Mouse (Mus musculus): ENCODE data around the gene Magi1. TPM values are rescaled to one million over a fixed set of nuclear protein-coding genes. Genes with fewer than 3 reads are reported as not detected.
"Not testable (repeated sequence)": the region's sequence is repeated elsewhere in the genome, so short reads cannot be mapped to it uniquely, and the experiment has no call there.

The Magi1 gene
- polyA plus RNA-seq, 1 experiment from 2014 or later, result 19.9 TPM

DNA sequence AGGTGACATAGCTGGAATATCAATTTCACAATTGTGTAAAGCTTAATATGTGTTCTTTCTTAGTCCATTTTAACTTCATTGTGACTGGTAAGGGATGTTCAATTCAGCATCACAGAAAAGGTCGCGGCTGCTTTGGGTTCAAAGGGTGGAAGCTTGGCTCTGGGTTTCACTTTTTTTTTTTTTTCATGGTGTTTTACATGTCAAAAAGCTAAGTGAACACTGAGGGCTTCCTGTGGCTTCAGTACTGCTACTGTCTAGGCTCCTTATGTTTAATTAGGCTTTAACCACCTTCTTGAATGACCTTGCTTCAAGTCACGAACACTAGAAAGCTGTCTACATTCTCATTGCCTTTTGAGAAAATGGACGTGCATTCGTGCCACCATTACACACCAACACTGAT lies 579.4 kb downstream of the Magi1 start:
- Histone ChIP-seq H3K36me3 (peaks cover 9% of the 10 kb centered on the region; the same call in 1 of the 2 replicates), H3K4me1 (no peaks in the 10 kb centered on the region), H3K27me3 (no peaks in the 10 kb centered on the region), H3K4me3 (no peak overlapping the region), H3K4me2 (replicated peaks) (no peak overlapping the region), H3K9ac (no peak overlapping the region), H3K9me3 (no peaks in the 10 kb centered on the region), H3K27ac (no peak overlapping the region)
- WGBS, result 82% methylated on average over 5 of the region's 5 CpGs
- no peak for ATAC-seq (ENCODE audit: insufficient number of reproducible peaks, insufficient read depth, low FRiP score, low TSS enrichment)

DNA sequence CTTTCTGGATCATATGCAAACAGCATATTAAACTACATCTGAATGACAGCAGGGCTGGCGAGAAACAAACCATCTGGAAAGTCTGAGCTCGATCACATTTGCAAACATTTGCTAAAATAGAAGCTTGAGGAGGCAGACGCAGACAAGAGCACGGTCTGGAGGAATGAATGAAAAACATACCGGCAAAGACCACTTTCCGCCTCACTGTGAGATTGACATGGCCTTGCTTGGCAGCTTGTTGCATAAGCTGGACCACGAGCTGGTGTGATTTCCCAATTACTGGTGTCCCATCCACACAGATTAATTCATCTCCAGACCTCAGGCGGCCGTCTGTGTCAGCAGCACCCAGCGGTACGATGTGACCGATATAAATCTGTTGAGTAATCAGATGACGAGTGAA lies 584.3 kb downstream of the Magi1 start:
- H3K9ac ChIP-seq, result no peak overlapping the region
- H3K4me3 ChIP-seq, result no peak overlapping the region
- H3K4me2 ChIP-seq (replicated peaks), result no peak overlapping the region
- no peaks in the 10 kb centered on the region for H3K27me3 ChIP-seq
- 0 out of 2 replicates have a peak, but pooled peaks cover 3% of the 10 kb centered on the region for H3K4me1 ChIP-seq
- WGBS, result 82% methylated on average over 13 of the region's 13 CpGs
- ATAC-seq (ENCODE audit: insufficient number of reproducible peaks, insufficient read depth, low FRiP score, low TSS enrichment), result no peak
- peaks cover 21% of the 10 kb centered on the region for H3K36me3 ChIP-seq
- H3K27ac ChIP-seq, result no peak overlapping the region
- H3K9me3 ChIP-seq, result no peaks in the 10 kb centered on the region

DNA sequence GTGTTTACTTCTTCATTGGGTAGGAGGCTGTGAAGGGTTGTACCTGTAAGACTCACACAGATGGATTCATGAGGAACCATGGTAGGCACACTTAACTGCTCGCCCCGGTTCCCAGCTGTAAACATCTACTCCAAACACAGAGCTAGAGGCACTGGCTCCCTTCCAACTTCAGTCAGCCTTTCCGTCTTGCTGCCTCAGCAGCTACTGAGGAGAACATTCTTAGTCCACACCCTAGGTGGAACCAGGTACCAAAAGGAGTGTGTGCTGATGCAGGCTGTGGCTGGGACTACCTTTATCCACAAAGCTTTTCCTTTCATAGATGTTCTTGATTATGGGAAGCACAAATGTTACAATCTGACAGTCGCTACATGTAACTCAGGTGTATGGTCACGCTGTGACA lies 585.8 kb downstream of the Magi1 start:
- H3K9ac ChIP-seq, result no peak overlapping the region
- no peak overlapping the region for H3K4me3 ChIP-seq
- no peak overlapping the region for H3K4me2 ChIP-seq (replicated peaks)
- 0 out of 2 replicates have a peak overlapping the region, but pooled peaks have one; percentile 14 for H3K27ac ChIP-seq
- ATAC-seq (ENCODE audit: insufficient number of reproducible peaks, insufficient read depth, low FRiP score, low TSS enrichment), result no peak
- no peaks in the 10 kb centered on the region for H3K27me3 ChIP-seq
- no peaks in the 10 kb centered on the region for H3K9me3 ChIP-seq
- WGBS, result 82% methylated on average over 5 of the region's 5 CpGs
- H3K4me1 ChIP-seq, result 0 out of 2 replicates have a peak, but pooled peaks cover 3% of the 10 kb centered on the region
- H3K36me3 ChIP-seq, result peaks cover 21% of the 10 kb centered on the region

GRCm38 (mm10) chr6:93678766-93679165 lies 605.0 kb downstream of the Magi1 start:
- Histone ChIP-seq H3K36me3 (peaks cover 34% of the 10 kb centered on the region), H3K9ac (no peak overlapping the region), H3K9me3 (no peaks in the 10 kb centered on the region), H3K4me2 (replicated peaks) (no peak overlapping the region), H3K4me3 (no peak overlapping the region), H3K27me3 (no peaks in the 10 kb centered on the region), H3K27ac (no peak overlapping the region), H3K4me1 (no peaks in the 10 kb centered on the region)
- ATAC-seq (ENCODE audit: insufficient number of reproducible peaks, insufficient read depth, low FRiP score, low TSS enrichment), result no peak
- WGBS, result 72% methylated on average over 17 of the region's 17 CpGs

DNA sequence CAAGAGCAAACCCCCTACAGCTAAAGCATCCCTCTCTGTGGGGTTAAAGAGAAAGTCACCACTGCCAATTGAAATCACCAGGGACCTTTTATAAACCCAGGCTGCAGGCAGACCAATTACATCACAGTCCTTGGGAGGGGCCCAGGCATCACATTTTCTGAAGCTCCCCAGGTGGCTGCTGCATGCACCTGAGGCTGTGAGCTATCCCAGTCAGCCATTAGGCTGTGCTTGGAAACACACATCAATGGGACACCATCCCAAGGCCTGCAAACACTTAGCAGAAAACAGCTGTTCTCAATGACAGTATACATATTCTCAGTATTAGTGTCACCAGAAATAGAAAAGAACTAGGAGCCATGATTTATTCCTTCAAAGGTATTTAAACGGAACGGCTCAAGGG lies 617.0 kb downstream of the Magi1 start:
- H3K27me3 ChIP-seq, result no peaks in the 10 kb centered on the region
- no peaks in the 10 kb centered on the region for H3K36me3 ChIP-seq
- WGBS, result 24% methylated on average over 2 of the region's 2 CpGs
- no peaks in the 10 kb centered on the region for H3K9me3 ChIP-seq
- H3K4me2 ChIP-seq (replicated peaks), result no peak overlapping the region
- 0 out of 2 replicates have a peak, but pooled peaks have one; percentile 22 for ATAC-seq (ENCODE audit: insufficient number of reproducible peaks, insufficient read depth, low FRiP score, low TSS enrichment)
- no peak overlapping the region for H3K4me3 ChIP-seq
- H3K4me1 ChIP-seq, result peaks cover 11% of the 10 kb centered on the region
- H3K9ac ChIP-seq, result no peak overlapping the region
- H3K27ac ChIP-seq, result no peak overlapping the region

- H3K4me1 ChIP-seq, result peaks cover 11% of the 10 kb centered on the region
- WGBS, result 82% methylated on average over 12 of the region's 12 CpGs
- H3K27ac ChIP-seq, result 0 out of 2 replicates have a peak overlapping the region, but pooled peaks have one; percentile 1
- no peaks in the 10 kb centered on the region for H3K36me3 ChIP-seq
- H3K4me3 ChIP-seq, result no peak overlapping the region
- no peaks in the 10 kb centered on the region for H3K27me3 ChIP-seq
- ATAC-seq (ENCODE audit: insufficient number of reproducible peaks, insufficient read depth, low FRiP score, low TSS enrichment), result no peak
- no peak overlapping the region for H3K4me2 ChIP-seq (replicated peaks)
- H3K9ac ChIP-seq, result no peak overlapping the region
- H3K9me3 ChIP-seq, result no peaks in the 10 kb centered on the region
Observed at GRCm38 (mm10) chr6:93665056-93665805, 618.5 kb downstream of the Magi1 start.

- peaks cover 3% of the 10 kb centered on the region; the same call in 1 of the 2 replicates for H3K4me1 ChIP-seq
- H3K27ac ChIP-seq, result no peak overlapping the region
- 66% methylated on average over 1 of the region's 1 CpGs for WGBS
- H3K9me3 ChIP-seq, result no peaks in the 10 kb centered on the region
- no peak overlapping the region for H3K4me2 ChIP-seq (replicated peaks)
- no peaks in the 10 kb centered on the region for H3K27me3 ChIP-seq
- H3K9ac ChIP-seq, result no peak overlapping the region
- H3K36me3 ChIP-seq, result no peaks in the 10 kb centered on the region
- ATAC-seq (ENCODE audit: insufficient number of reproducible peaks, insufficient read depth, low FRiP score, low TSS enrichment), result no peak
- no peak overlapping the region for H3K4me3 ChIP-seq
Observed at GRCm38 (mm10) chr6:93661139-93661538, 622.6 kb downstream of the Magi1 start.

GRCm38 (mm10) chr6:93659534-93659933 lies 624.2 kb downstream of the Magi1 start:
- Histone ChIP-seq H3K4me2 (replicated peaks) (no peak overlapping the region), H3K4me1 (no peaks in the 10 kb centered on the region), H3K9ac (no peak overlapping the region), H3K36me3 (no peaks in the 10 kb centered on the region), H3K27me3 (no peaks in the 10 kb centered on the region), H3K4me3 (no peak overlapping the region), H3K9me3 (no peaks in the 10 kb centered on the region), H3K27ac (no peak overlapping the region)
- 59% methylated on average over 8 of the region's 8 CpGs for WGBS
- no peak for ATAC-seq (ENCODE audit: insufficient number of reproducible peaks, insufficient read depth, low FRiP score, low TSS enrichment)

DNA sequence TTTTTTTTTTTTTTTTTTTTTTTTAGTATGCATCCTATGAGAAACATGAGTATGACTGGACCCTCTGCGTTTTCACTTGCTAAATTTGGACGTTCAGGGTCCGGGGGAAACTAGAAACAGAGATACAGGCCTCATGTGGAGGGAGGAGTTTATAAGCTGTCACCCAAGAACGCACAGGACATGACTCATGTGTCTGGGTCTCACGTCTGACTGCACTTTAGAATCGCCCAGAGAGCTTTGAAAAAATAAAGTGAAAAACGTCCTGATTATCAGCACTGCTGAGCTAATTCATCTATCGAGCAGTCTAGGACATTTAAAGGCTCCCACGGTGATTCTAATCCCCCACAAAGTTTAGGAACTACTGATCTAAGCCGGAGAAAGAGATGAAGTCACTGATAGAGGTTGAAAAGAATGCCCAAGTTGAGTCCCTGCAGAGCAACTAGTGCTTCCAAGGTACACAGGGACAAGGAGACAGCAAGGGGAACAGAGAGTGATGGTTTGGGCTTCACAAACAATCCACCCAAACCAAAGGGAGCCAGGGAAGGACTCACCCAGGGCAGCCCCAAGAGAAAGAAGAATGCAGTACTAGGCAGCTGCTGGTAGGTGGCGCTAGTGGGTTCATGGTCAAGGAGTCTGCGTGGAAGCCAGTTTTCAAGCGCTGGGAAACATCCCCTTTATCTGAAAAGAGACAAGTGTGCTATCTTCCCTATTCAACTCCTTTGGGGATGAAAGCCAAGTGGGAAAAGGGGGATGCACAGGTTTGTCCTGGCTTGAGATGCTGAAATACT lies 626.3 kb downstream of the Magi1 start:
- no peak overlapping the region for H3K27ac ChIP-seq
- H3K36me3 ChIP-seq, result no peaks in the 10 kb centered on the region
- no peaks in the 10 kb centered on the region for H3K4me1 ChIP-seq
- H3K9ac ChIP-seq, result no peak overlapping the region
- ATAC-seq (ENCODE audit: insufficient number of reproducible peaks, insufficient read depth, low FRiP score, low TSS enrichment), result no peak
- no peaks in the 10 kb centered on the region for H3K27me3 ChIP-seq
- H3K4me2 ChIP-seq (replicated peaks), result no peak overlapping the region
- 35% methylated on average over 13 of the region's 13 CpGs for WGBS
- no peaks in the 10 kb centered on the region for H3K9me3 ChIP-seq
- H3K4me3 ChIP-seq, result no peak overlapping the region

- no peaks in the 10 kb centered on the region for H3K27me3 ChIP-seq
- H3K4me1 ChIP-seq, result peaks cover 11% of the 10 kb centered on the region
- no peaks in the 10 kb centered on the region for H3K36me3 ChIP-seq
- ATAC-seq (ENCODE audit: insufficient number of reproducible peaks, insufficient read depth, low FRiP score, low TSS enrichment), result no peak
- no peaks in the 10 kb centered on the region for H3K9me3 ChIP-seq
- no peak overlapping the region for H3K27ac ChIP-seq
- H3K9ac ChIP-seq, result no peak overlapping the region
- WGBS, result 61% methylated on average over 8 of the region's 8 CpGs
- H3K4me3 ChIP-seq, result no peak overlapping the region
- no peak overlapping the region for H3K4me2 ChIP-seq (replicated peaks)
Observed at GRCm38 (mm10) chr6:93648581-93649230, 635.0 kb downstream of the Magi1 start.

DNA sequence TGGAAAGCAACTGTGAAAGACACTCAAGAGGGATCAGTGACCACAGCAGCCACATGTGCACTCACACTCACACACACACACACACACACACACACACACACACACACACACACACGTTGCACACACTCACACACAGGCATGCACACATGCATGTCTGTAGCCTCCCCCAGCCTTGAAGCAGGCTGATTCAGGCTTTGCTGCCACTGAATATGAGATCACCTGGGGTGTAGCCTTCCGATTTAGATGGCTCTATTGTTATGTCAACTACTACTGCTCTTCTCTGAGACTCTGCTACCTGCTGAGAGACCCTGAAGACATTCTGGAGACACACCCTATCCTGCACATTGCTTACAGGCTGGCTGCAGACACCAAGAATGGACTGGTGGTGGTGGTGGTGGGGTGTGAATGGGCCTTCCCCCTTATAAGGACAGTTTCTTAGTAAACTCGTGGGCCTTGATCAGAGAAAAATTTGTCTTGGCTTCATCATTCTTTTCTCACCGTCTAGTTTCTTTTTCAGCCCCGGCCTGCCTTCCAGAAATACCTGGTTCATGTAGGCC lies 653.9 kb downstream of the Magi1 start:
- WGBS, result 69% methylated on average over 5 of the region's 5 CpGs
- H3K4me3 ChIP-seq; H3K9ac ChIP-seq; H3K4me1 ChIP-seq; H3K27ac ChIP-seq; H3K27me3 ChIP-seq; H3K36me3 ChIP-seq; ATAC-seq (ENCODE audit: insufficient number of reproducible peaks, insufficient read depth, low FRiP score, low TSS enrichment); H3K4me2 ChIP-seq (replicated peaks); H3K9me3 ChIP-seq: not testable (repeated sequence)

Measured in embryonic facial prominence, embryonic 12.5 days (tissue).